Mouse (Mus musculus) liver, adult (tissue): ENCODE results near the gene Foxl2.

ENCODE experiments used
- GATA4 ChIP-seq: IDR thresholded peaks from 2 replicates; pipeline ENCODE4 v1.6.1; 2014; ENCODE audit warnings: mild to moderate bottlenecking, low read length; ENCODE audit not compliant: insufficient replicate concordance

Foxl2 gene

DNA sequence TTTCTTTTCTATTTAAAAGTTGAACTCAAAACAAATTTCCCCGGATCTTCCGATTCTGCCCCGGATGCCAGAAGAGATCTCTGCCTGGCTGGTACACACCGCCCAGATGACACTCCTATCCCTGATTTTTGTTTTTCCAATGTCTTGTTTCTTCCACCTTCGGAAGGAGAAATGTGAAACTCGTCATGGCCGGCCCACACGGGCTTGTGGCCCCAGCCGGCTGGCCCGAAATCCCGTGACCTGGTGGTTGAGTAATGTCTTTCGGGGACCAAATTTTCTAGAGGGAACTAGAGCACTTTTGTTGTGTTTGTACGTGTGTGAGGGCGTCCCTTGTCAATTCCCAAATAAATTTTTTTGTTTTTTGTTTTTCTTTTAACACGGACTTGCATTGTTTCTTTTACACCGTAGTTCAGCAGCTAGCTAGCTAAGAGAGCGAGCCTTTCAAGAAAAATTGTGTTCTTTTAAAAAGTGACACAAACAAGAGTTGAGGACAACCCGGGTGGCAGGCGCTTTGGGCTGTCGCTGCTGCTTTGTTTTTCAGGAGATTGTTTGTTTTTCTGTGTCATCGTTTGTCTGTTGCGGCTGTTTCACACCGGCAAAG is 2.8 kb downstream of the Foxl2 start:
- no peak for TF ChIP-seq GATA4

DNA sequence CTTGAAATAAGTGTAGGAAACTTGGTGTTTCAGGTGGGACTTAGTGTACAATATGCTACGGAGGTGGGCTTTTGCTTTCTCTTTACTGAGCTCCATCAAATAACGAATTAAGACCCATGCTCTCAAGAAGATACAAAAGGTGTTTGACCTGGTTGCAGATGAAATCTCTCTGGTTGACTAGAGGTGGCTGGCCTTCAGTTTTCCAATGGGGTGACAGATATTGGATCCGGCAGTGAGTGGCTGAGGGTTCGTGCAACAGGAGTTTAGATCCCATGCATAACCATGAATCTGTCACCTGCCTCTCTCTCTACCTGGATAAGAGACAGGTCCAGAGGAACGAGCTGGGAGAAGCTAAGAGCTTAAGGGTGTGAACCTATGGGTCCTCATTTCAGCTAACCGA is 3.5 kb downstream of the Foxl2 start:
- no peak for TF ChIP-seq GATA4

DNA sequence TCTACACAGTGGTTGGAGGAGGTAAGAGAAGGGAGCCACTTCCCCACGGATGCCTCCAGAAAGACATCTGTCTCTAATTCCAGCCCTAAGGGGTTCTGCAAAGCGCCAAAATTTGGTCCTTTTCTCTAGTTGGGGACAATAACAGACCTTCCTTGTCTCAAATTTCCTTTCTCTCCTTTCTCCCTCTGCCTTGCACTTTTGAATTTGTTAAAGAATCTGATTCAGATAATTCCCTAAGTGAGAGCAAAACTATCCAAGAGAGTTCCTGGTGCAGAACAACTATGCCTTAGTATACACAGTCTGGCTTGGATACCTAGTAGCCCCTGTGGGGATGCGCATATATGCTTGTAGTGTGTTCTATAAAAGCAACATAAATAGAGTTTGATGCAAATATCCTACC is 4.8 kb downstream of the Foxl2 start:
- no peak for TF ChIP-seq GATA4

DNA sequence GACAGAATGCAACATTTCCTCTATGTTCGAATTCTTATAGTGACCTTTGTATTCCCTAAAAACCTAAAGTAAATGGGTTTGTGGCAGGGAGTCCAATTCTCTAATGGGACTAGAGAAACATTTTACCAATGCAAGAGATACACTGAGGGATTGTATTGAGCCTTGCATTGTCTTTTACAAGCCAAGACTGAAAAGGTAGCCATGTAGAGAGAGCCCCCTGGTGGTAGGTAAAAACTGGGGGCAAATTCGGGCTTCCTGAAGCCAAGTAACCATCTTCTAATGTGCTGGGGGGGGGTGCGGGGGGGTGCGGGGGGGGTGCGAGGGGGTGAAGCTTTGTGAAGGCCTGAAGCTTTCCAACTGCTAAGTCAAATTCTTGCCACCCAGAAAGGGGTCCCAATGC is 5.3 kb downstream of the Foxl2 start:
- TF ChIP-seq GATA4, result no peak

DNA sequence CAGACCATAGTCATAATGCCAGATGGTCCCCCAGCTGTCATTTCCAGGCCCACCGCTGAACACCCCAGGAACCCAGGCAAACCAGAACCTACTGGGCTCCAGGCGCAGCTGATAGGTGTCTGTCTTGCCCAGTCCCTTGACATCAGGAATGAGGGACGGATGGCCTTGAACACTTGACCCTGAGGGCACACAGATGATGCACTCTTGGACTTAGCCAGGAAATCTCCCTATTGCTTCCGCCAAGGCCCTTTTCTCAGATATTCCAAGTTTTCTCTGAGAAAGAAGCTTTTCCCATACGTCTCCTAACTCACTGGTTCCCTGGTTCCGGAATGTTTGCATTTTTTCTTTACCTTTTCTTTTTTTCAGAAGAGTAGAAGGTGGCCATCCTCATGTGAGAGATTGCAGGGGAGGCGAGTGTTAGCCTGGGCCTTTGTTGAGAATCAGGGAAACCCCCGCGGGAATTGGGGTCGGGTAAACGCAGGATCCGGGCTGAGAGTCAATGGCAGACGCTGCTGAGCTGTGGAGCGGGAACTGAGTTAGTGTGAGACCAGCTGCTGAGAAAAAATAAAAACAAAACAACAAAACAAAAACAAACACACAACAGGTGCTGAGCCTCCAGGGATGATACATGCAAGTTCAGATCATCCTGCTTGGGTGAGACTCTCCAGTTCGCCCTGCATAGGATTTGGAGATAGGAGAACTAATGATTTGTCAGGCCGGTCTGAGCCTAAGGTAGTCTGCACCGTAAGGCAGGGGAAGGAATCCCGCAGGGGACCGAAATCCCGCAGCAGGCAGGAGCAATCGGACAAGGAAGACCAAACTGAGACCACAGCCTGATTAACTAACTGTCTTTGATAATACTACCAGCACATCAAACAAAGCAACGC is 6.7 kb downstream of the Foxl2 start:
- TF ChIP-seq GATA4, result no peak

DNA sequence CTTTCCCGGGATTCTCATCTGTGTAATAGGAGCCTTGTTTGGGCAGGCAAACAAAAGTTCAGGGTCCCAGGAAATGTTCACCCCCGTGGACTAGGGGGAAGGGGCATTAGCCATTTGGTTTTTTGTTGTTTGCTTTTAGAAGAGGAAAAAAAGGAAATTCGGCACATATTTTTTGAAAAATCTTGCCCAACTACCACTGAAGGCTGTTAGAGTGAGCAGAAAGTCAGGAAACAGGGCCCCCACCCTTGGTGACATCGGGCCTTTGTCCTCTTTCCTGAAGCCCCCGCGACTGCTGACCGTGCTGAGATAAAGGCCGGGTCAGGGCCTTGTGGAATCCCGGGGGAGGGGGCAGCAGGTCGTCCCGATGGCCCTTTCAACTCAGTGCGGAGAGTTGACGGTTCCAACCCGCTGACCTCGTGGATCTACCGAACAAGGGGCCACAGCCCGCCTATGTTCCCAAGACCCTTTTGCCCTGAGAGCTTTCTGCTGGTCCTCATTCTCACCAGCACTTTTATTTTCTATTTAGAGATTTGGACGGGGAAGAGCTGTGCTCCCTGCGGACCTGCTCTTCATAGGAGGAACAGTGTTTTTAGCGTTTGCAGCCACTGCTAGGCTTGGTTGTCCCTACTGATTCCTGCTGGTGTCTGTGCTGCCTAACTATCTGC is 7.5 kb downstream of the Foxl2 start:
- no peak for TF ChIP-seq GATA4

DNA sequence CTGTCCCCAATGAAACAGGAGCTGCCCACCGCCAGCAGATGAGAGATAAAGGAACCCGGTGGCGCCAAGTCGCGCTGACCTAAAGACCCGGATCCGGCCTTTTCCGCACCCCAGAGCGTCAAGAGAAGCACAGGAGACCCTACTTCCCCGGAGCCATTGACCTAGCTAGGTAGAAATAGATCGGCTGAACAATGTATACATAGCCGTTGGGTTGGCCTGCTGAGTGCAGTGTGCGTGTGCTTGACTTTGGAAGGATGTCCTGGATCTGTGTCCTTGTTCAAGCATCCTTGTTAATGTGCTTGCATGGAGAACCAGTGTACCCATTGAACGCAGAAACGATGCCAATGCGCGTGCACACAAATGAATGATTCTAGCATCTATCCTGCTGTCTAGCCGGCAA is 8.6 kb downstream of the Foxl2 start:
- no peak for TF ChIP-seq GATA4

DNA sequence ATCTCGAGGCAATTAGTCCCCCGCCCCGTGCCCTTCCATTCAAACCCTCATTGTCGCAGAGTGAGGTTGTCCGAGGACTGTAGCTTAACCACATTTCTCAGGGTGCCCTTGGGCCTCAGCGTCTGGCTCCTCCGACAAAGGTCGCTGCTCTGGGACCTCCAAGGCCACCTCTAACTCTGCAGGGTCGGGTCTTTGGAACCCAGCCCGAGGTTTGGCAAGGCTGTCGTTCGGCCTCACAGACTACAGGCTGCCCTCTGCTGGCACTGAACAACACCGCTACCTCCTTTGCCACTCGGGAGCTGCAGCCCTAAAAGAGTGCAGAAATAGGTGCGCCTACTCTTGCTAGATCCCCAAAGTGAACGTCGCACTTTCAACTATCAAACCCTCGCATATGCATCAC is 10.0 kb downstream of the Foxl2 start:
- no peak for TF ChIP-seq GATA4

DNA sequence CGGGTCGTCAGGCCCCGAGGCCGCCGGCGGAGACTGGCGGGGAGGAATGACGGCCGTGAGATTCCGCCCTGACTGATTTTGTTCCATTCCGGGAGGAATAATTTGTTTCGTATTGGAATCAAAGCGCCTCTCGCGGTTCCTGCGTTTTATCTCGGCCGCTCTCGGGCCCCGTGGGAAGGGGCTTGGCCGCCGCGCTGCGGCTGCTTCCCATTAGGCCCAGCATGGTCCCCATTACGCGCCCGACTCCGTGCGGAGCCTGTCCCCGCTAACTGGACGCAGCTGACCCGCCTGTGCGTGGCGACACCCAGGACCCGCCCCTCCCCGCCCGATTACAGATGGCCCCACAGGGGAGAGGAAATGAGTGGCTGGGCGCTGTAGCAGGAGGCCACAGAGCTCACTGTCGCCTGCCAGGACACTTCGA is 18.0 kb downstream of the Foxl2 start:
- TF ChIP-seq GATA4, result no peak

DNA sequence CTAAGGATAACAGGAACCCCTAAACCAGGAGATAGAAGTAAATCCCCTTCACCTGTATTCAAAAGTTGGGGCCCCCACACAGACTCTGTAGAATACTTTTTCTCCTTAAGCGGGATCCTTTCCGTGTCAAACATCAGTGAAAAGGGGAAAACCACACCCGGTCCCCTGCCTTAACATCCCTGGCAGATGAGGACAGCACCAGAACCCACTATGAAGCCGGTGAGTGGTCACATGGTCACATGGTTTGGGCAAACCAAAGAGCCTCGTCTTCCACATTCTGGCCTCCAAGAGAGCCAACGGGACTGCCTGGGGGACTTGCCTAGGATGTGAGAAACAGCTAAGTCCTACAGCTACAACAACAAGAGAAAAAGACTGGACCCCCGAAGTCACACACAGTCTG is 18.5 kb downstream of the Foxl2 start:
- no peak for TF ChIP-seq GATA4

DNA sequence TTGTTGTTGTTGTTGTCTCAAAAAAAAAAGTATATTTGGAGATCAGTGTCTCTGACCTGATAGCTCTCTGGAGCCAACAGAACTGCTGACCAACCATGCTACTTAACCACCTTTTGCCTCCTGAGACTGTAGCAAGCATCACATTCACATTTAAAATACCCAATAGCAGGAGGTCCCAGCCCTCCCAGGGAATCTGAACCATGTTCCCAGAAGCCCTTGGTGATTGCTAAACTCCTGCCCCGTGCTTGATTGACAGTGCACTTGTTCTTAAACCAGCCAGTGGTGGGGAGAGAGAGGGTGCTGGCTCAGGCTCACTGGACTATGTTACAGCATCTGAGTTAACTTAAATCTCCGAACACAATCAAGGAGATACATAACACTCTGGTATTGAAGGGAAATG is 19.8 kb downstream of the Foxl2 start:
- TF ChIP-seq GATA4, result no peak

DNA sequence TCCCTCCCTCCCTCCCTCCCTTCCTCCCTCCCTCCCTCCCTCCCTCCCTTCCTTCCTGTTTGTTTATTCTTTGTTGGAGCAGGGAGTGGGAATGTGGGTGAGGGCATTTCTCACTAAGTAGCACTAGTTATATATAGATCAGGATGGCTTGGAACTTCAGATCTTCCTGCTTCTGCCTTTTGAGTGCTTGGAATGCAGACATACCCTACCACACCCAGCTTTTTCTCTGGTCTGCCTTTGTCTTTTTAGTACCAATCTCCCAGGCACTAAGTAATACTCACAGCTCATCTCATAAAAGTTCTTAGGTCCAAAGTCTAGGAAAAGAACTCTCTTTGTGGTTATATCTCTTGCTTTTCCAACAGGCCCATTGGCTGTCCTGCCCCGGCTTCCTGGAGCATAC is 21.0 kb downstream of the Foxl2 start:
- no peak for TF ChIP-seq GATA4

DNA sequence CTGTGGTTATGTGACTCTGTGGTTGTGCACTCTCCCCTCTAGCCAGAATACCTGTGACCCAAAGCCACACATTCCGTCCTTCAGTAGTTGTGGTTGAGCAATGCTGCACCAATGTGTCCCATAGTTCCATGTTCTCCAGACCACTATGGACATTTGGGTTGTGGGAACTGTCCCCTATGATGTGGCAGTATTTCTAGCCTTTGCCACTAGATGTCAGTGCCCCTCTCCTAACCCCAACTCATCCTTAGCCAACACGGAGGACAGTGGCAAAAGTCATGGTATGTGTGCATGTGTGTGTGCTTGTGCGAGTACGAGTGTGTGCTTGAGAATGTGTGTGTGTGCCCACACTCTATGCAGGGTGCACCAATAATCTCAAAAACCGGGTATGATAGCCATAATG is 21.4 kb downstream of the Foxl2 start:
- TF ChIP-seq GATA4, result no peak

DNA sequence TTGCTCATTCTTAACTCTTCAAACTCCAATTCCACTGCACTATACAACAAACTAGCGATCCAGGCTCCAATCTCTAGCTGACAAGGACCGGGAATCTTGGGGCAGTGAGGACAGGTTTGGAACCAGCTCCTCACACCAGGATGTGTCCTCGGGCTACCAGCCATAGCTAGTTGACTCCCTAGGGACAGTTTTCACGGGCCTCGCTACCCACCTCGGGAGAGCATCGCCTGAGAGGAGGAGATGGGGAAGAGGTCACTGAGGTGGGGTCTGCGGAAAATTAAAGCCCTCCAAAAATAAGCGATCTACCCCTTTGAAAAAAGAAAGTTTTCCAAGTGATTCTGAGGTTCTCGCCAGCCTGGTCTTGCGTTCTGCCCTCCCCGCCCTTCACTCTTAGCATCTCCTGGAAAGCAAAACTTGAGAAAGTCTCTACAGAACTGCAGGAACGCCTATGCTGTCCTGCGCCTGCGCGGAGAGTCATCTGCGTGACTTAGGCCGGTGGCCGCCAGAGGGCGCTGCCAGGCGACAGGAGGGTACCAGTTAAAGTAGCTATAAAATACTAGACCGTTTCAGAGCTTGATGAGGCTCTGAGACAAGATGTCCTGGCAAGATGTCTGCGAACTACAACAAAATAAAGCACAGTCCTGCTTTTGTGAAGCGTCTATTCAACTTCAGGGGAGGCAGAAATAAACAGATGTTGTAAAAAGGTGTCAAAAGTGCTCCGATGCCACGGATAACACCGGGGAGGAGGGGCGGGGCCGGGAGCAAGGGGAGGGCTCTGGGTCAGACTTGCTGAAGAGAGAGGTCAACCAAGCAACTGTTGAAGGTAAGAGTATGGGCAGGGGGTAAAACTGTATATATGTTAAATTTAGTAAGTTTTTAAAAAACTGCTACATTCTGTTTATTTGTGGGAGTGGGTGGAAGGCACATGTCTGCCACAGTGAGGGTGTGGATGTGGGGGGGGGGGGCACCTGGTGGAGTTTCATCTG is 24.6 kb downstream of the Foxl2 start:
- TF ChIP-seq GATA4, result no peak
